Mouse (Mus musculus): Measurements from ENCODE around the gene Mettl3.

GRCm38 (mm10) chr14:52327375-52327901 lies 22.5 kb upstream of the Mettl3 start:
- TF ChIP-seq CTCF (IDR thresholded peaks at IDR 0.05; ENCODE audit: control insufficient read depth, insufficient read depth, low read length), result no peak
- TF ChIP-seq POLR2A (IDR thresholded peaks at IDR 0.05; ENCODE audit: borderline replicate concordance, control insufficient read depth, low read depth, low read length), result no peak

Measured in bone marrow, adult 2 months (tissue).